Mouse (Mus musculus) megakaryocyte, embryonic 14.5 days (primary cell): ENCODE data around the gene Galnt10.

Source experiments
- FLI1 ChIP-seq: IDR thresholded peaks from 2 replicates; pipeline ENCODE4 v1.6.1; 2012; ENCODE audit warnings: low read length, inconsistent platforms, mixed read lengths
- GATA1 ChIP-seq: IDR thresholded peaks from 3 replicates; pipeline ENCODE4 v1.6.1; 2012; ENCODE audit warnings: mixed read lengths, low read length, inconsistent platforms, borderline replicate concordance

GRCm38 (mm10) chr11:57832552-57833201, 187.4 kb downstream of the Galnt10 start, which contains the start of gene Hand1:
- TF ChIP-seq GATA1 (no peak), FLI1 (no peak)
